Mouse (Mus musculus): ENCODE results near the gene Olfr146. TPM values are rescaled to one million over a fixed set of nuclear protein-coding genes. Genes with fewer than 3 reads are reported as not detected.

Gene Olfr146
- total RNA-seq (2021) (not detected), polyA plus RNA-seq (2012; rRNA removed) (not detected in 2 replicates)
- long read RNA-seq, result 0 reads

- Histone ChIP-seq H3K9ac (ENCODE audit: low read depth, low read length) (no peak within 1 kb of the TSS), H3K36me3 (ENCODE audit: control insufficient read depth, insufficient read depth, low read length) (no peaks in the 10 kb centered on the region), H3K79me2 (replicated peaks; ENCODE audit: control insufficient read depth, insufficient read depth, low read length) (no peaks in the 10 kb centered on the region), H3K4me3 (no peak within 1 kb of the TSS), H3K27ac (no peak within 1 kb of the TSS), H3K4me1 (ENCODE audit: control insufficient read depth, insufficient read depth, low read length) (no peaks in the 10 kb centered on the region), H3K27me3 (ENCODE audit: control insufficient read depth, insufficient read depth, low read length) (no peaks in the 10 kb centered on the region)
- no peak for DNase-seq
- intact Hi-C loops (cut with DNase I), result no loop called here
- TF ChIP-seq POLR2A (IDR thresholded peaks at IDR 0.05; ENCODE audit: insufficient read depth, low read depth, low read length), result no peak
- TF ChIP-seq EP300 (IDR thresholded peaks at IDR 0.05; ENCODE audit: insufficient read depth, low read depth, low read length), result no peak
- TF ChIP-seq CTCF (IDR thresholded peaks at IDR 0.05), result no peak
- 48% methylated on average over 1 of the region's 1 CpGs for WGBS
Observed at GRCm38 (mm10) chr9:39023277-39023676, at the start of gene Olfr146. Gene Olfr146 (minus strand): TSS chr9:39023377.

- no peaks in the 10 kb centered on the region for H3K79me2 ChIP-seq (replicated peaks; ENCODE audit: control insufficient read depth, insufficient read depth, low read length)
- whole genome bisulfite sequencing, result 70% methylated on average over 1 of the region's 1 CpGs
- DNase-seq, result no peak
- no peaks in the 10 kb centered on the region for H3K36me3 ChIP-seq (ENCODE audit: control insufficient read depth, insufficient read depth, low read length)
- H3K27me3 ChIP-seq (ENCODE audit: control insufficient read depth, insufficient read depth, low read length), result no peaks in the 10 kb centered on the region
- intact Hi-C loops (cut with DNase I), result no loop called here
- TF ChIP-seq POLR2A (IDR thresholded peaks at IDR 0.05; ENCODE audit: insufficient read depth, low read depth, low read length) (no peak), CTCF (IDR thresholded peaks at IDR 0.05) (no peak), EP300 (IDR thresholded peaks at IDR 0.05; ENCODE audit: insufficient read depth, low read depth, low read length) (no peak)
- no peaks in the 10 kb centered on the region for H3K4me1 ChIP-seq (ENCODE audit: control insufficient read depth, insufficient read depth, low read length)
- no peak within 1 kb of the TSS for H3K9ac ChIP-seq (ENCODE audit: low read depth, low read length)
- no peak within 1 kb of the TSS for H3K4me3 ChIP-seq
- H3K27ac ChIP-seq, result no peak within 1 kb of the TSS
Observed at GRCm38 (mm10) chr9:39064851-39065250, 41.7 kb upstream of the Olfr146 start, which contains the start of gene Olfr937. Gene Olfr937 (minus strand): TSS chr9:39064951.

DNA sequence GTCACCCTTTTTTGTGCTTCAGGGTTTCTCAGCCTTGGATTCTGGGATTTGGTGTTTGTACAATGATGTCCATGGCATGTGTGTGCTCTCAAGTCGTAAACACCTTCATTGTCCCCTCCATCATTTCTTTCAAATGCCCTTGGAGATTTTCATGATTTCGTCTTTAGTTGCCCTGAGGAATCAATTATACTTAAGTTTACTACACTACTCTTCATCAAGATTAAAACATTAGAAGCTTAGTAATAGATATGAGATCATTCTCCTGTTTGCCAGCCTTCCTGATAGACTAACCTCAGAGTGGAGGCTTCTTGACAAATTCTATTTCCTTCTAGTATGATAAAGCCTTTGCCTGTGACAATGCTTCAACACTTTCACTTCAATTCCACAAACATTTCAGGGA, 23.6 kb downstream of the Olfr146 start, which contains the start of gene Olfr935:
Gene Olfr935 (minus strand): TSS at position 101 of the 400 bp plus-strand sequence.
- H3K27ac ChIP-seq, result no peak within 1 kb of the TSS
- DNase-seq, result no peak
- no peaks in the 10 kb centered on the region for H3K36me3 ChIP-seq (ENCODE audit: control insufficient read depth, insufficient read depth, low read length)
- no peaks in the 10 kb centered on the region for H3K79me2 ChIP-seq (replicated peaks; ENCODE audit: control insufficient read depth, insufficient read depth, low read length)
- no peak within 1 kb of the TSS for H3K9ac ChIP-seq (ENCODE audit: low read depth, low read length)
- intact Hi-C loops (cut with DNase I), result no loop called here
- 65% methylated on average over 2 of the region's 2 CpGs for WGBS
- H3K27me3 ChIP-seq (ENCODE audit: control insufficient read depth, insufficient read depth, low read length), result no peaks in the 10 kb centered on the region
- TF ChIP-seq EP300 (IDR thresholded peaks at IDR 0.05; ENCODE audit: insufficient read depth, low read depth, low read length) (no peak), POLR2A (IDR thresholded peaks at IDR 0.05; ENCODE audit: insufficient read depth, low read depth, low read length) (no peak), CTCF (IDR thresholded peaks at IDR 0.05) (no peak)
- H3K4me1 ChIP-seq (ENCODE audit: control insufficient read depth, insufficient read depth, low read length), result no peaks in the 10 kb centered on the region
- H3K4me3 ChIP-seq, result no peak within 1 kb of the TSS

DNA sequence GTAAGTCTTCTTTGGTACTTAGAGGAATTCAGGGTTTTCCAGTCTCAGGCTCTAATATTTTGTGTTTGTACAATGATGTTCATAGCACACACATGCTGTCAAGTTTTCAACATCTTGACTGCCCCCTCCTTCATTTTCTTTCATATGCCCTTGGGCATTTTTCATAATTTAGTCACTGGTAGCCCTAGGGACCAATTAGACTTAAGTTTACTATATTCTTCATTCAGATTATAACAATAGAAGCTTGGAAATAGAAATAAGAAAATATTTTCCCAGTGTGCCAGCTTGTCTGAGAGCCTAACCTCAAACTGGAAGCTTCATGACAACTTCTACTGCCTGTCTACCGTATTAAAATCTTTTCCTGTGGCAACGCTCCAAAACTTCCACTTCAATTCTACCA, 35.0 kb downstream of the Olfr146 start, which contains the start of gene Olfr934:
Gene Olfr934 (minus strand): TSS at position 101 of the 400 bp plus-strand sequence.
- no peak within 1 kb of the TSS for H3K27ac ChIP-seq
- no peak within 1 kb of the TSS for H3K4me3 ChIP-seq
- TF ChIP-seq CTCF (IDR thresholded peaks at IDR 0.05) (no peak), EP300 (IDR thresholded peaks at IDR 0.05; ENCODE audit: insufficient read depth, low read depth, low read length) (no peak), POLR2A (IDR thresholded peaks at IDR 0.05; ENCODE audit: insufficient read depth, low read depth, low read length) (no peak)
- no peaks in the 10 kb centered on the region for H3K4me1 ChIP-seq (ENCODE audit: control insufficient read depth, insufficient read depth, low read length)
- DNase-seq, result no peak
- WGBS, result 75% methylated on average over 2 of the region's 2 CpGs
- no peaks in the 10 kb centered on the region for H3K79me2 ChIP-seq (replicated peaks; ENCODE audit: control insufficient read depth, insufficient read depth, low read length)
- intact Hi-C loops (cut with DNase I), result no loop called here
- no peak within 1 kb of the TSS for H3K9ac ChIP-seq (ENCODE audit: low read depth, low read length)
- no peaks in the 10 kb centered on the region for H3K27me3 ChIP-seq (ENCODE audit: control insufficient read depth, insufficient read depth, low read length)
- no peaks in the 10 kb centered on the region for H3K36me3 ChIP-seq (ENCODE audit: control insufficient read depth, insufficient read depth, low read length)

DNA sequence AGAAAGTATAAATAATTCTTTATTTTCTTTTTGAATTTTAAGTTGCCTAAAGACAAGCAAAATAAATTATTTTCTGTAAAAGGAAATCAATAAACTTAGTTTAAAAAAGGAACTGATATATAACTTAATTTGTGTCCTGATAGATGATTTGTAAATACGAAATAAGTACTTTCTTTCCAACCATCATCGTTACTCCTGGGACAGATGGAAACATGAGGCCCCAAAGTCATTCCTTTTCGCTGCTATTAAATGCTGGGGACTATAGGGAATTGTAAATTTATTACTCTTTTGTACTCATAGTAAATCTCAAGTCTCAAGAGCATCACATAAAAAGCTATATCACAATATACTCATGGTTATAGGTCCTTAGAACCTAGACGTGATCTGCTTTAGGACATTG, 51.2 kb downstream of the Olfr146 start, which contains the start of gene Olfr933:
Gene Olfr933 (plus strand): TSS at position 301 of the 400 bp plus-strand sequence.
- H3K36me3 ChIP-seq (ENCODE audit: control insufficient read depth, insufficient read depth, low read length), result no peaks in the 10 kb centered on the region
- TF ChIP-seq POLR2A (IDR thresholded peaks at IDR 0.05; ENCODE audit: insufficient read depth, low read depth, low read length) (no peak), CTCF (IDR thresholded peaks at IDR 0.05) (no peak), EP300 (IDR thresholded peaks at IDR 0.05; ENCODE audit: insufficient read depth, low read depth, low read length) (no peak)
- no peak within 1 kb of the TSS for H3K27ac ChIP-seq
- intact Hi-C loops (cut with DNase I), result no loop called here
- H3K4me3 ChIP-seq, result no peak within 1 kb of the TSS
- no peak for DNase-seq
- H3K4me1 ChIP-seq (ENCODE audit: control insufficient read depth, insufficient read depth, low read length), result no peaks in the 10 kb centered on the region
- H3K27me3 ChIP-seq (ENCODE audit: control insufficient read depth, insufficient read depth, low read length), result no peaks in the 10 kb centered on the region
- H3K9ac ChIP-seq (ENCODE audit: low read depth, low read length), result no peak within 1 kb of the TSS
- no peaks in the 10 kb centered on the region for H3K79me2 ChIP-seq (replicated peaks; ENCODE audit: control insufficient read depth, insufficient read depth, low read length)
- 68% methylated on average over 4 of the region's 4 CpGs for WGBS

Small RNA genes lying within 50 kb of the gene (microRNA-seq; reads per million reads assigned to microRNA genes)
- gene Gm25529, result 0 reads per million in 2 experiments

Other genes with a start within 250 kb of the Olfr146 start
- gene Olfr922, start 208.8 kb downstream of the Olfr146 start, total RNA-seq (2021), result not detected
- not detected in 2 replicates for gene Olfr922, start 208.8 kb downstream of the Olfr146 start, polyA plus RNA-seq (2012; rRNA removed)
- gene Olfr923, start 196.8 kb downstream of the Olfr146 start, total RNA-seq (2021), result not detected
- not detected in 2 replicates for gene Olfr923, start 196.8 kb downstream of the Olfr146 start, polyA plus RNA-seq (2012; rRNA removed)
- gene Olfr924, start 178.9 kb downstream of the Olfr146 start, total RNA-seq (2021), result not detected
- not detected in 2 replicates for gene Olfr924, start 178.9 kb downstream of the Olfr146 start, polyA plus RNA-seq (2012; rRNA removed)
- gene Olfr26, start 168.3 kb downstream of the Olfr146 start, total RNA-seq (2021), result not detected
- gene Olfr26, start 168.3 kb downstream of the Olfr146 start, polyA plus RNA-seq (2012; rRNA removed), result 0.18 TPM in 1 of 2 replicates, not detected in the other
- not detected for gene Olfr926, start 146.3 kb downstream of the Olfr146 start, total RNA-seq (2021)
- gene Olfr926, start 146.3 kb downstream of the Olfr146 start, polyA plus RNA-seq (2012; rRNA removed), result not detected in 2 replicates
- gene Olfr930, start 93.6 kb downstream of the Olfr146 start, total RNA-seq (2021), result not detected
- gene Olfr930, start 93.6 kb downstream of the Olfr146 start, polyA plus RNA-seq (2012; rRNA removed), result not detected in 2 replicates
- gene Olfr933, start 51.1 kb downstream of the Olfr146 start, total RNA-seq (2021), result not detected
- gene Olfr933, start 51.1 kb downstream of the Olfr146 start, polyA plus RNA-seq (2012; rRNA removed), result not detected in 2 replicates
- gene Olfr934, start 35.1 kb downstream of the Olfr146 start, total RNA-seq (2021), result not detected
- gene Olfr934, start 35.1 kb downstream of the Olfr146 start, polyA plus RNA-seq (2012; rRNA removed), result not detected in 2 replicates
- gene Olfr935, start 23.7 kb downstream of the Olfr146 start, total RNA-seq (2021), result not detected
- gene Olfr935, start 23.7 kb downstream of the Olfr146 start, polyA plus RNA-seq (2012; rRNA removed), result not detected in 2 replicates
- gene Olfr937, start 41.6 kb upstream of the Olfr146 start, total RNA-seq (2021), result not detected
- not detected in 2 replicates for gene Olfr937, start 41.6 kb upstream of the Olfr146 start, polyA plus RNA-seq (2012; rRNA removed)
- not detected for gene Olfr938, start 55.5 kb upstream of the Olfr146 start, total RNA-seq (2021)
- gene Olfr938, start 55.5 kb upstream of the Olfr146 start, polyA plus RNA-seq (2012; rRNA removed), result not detected in 2 replicates
- not detected for gene Olfr27, start 104.8 kb upstream of the Olfr146 start, total RNA-seq (2021)
- gene Olfr27, start 104.8 kb upstream of the Olfr146 start, polyA plus RNA-seq (2012; rRNA removed), result not detected in 2 replicates
- gene Olfr943, start 142.9 kb upstream of the Olfr146 start, total RNA-seq (2021), result not detected
- gene Olfr943, start 142.9 kb upstream of the Olfr146 start, polyA plus RNA-seq (2012; rRNA removed), result not detected in 2 replicates
- gene Olfr944, start 178.5 kb upstream of the Olfr146 start, total RNA-seq (2021), result not detected
- not detected in 2 replicates for gene Olfr944, start 178.5 kb upstream of the Olfr146 start, polyA plus RNA-seq (2012; rRNA removed)
- not detected for gene Olfr1537, start 226.6 kb upstream of the Olfr146 start, total RNA-seq (2021)
- not detected in 2 replicates for gene Olfr1537, start 226.6 kb upstream of the Olfr146 start, polyA plus RNA-seq (2012; rRNA removed)